Mouse (Mus musculus) kidney, adult 10 weeks (tissue): ENCODE results near the gene Cnn3. TPM values are rescaled to one million over a fixed set of nuclear protein-coding genes. Genes with fewer than 3 reads are reported as not detected.

ENCODE experiments used
- polyA plus RNA-seq: library from polyadenylated mRNA; stranded (reverse); fragments of 350-450 nt; fragmentation: Illumina TruSeq; extraction: RNeasy Lipid Tissue Mini Kit (QIAGEN cat#74804); gene quantifications from one replicate; pipeline ENCODE4 v1.2.3, GENCODE M21; 2014; ENCODE audit warnings: low read depth, low replicate concordance

Gene Cnn3
- 315 TPM for polyA plus RNA-seq

DNA sequence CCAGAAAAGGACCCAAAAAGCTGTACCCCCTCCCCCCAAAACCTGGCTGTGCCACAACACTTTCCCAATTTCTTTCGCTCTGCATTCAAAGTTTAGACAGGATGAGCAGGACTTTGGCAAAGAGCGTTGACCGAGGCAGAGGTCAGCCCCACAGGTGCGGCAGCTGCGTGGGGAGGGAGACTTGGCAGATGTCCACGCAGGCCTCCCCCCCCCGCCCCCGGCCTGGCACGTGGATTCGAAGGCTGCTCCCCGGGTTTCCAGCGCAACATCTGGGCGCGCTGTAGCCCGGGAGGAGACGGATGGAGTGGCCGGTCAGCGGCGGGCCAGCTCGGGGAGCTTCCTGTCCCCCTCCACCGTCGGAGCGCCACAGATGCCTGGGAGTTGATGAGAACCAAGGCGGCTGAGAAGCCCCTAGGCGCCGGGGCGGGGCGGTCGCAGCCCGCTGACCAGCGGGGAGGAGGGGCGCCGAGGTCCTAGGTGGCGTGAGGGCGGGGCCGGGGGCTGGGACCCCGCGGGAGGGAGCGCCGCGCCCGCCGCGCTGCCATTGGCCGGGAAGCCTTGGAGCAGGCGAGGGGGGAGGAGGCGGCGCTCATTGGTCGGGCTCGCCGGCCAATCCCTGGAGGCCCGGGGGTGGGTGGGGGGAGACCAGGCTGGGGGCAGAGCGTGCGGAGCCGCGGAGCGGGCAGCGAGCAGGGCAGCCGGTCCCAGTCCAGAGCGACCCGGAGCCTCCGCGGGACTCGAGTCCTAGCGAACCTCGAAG is at the start of gene Cnn3:
Gene Cnn3 (plus strand): TSS at position 637 of the 760 bp plus-strand sequence.

Other genes with a start within 250 kb of the Cnn3 start
- gene Tmem56, start 143.4 kb upstream of the Cnn3 start, polyA plus RNA-seq, result 20.7 TPM
- 19.2 TPM for gene Alg14, start 134.7 kb upstream of the Cnn3 start, polyA plus RNA-seq
- 47.5 TPM for gene Slc44a3, start 105.9 kb downstream of the Cnn3 start, polyA plus RNA-seq
- not detected for gene 4930432M17Rik, start 244.3 kb downstream of the Cnn3 start, polyA plus RNA-seq